Mouse (Mus musculus): ENCODE results near the gene Baiap2. TPM values are rescaled to one million over a fixed set of nuclear protein-coding genes. Genes with fewer than 3 reads are reported as not detected.

The Baiap2 gene
- polyA plus RNA-seq, 1 experiment from 2014 or later, result 12.0 TPM

DNA sequence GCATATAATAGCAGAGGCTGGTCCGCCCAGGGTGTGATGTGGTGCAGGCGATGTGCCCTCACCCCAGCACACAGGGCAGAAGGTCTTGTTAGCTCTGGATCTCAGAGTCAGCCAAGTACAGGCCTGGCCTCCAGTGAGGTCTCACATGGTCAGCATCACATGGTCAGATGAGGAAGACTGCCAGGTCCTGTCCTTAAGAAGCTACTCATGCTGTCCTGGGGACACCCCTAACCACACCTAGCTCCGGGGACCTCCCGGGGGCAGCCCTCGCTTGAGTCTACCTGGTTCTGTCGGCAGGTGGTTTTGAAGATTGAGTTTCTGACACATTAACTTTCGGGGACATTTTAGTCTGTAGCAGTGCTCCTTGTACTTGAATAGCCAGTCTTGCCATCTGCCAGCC lies 45.8 kb downstream of the Baiap2 start:
- Histone ChIP-seq H3K27ac (0 out of 2 replicates have a peak overlapping the region, but pooled peaks have one; percentile 52), H3K9me3 (no peaks in the 10 kb centered on the region), H3K36me3 (no peaks in the 10 kb centered on the region), H3K4me3 (replicated peaks) (no peak overlapping the region), H3K4me2 (replicated peaks) (no peak overlapping the region), H3K27me3 (replicated peaks) (no peaks in the 10 kb centered on the region), H3K4me1 (replicated peaks) (peaks cover 24% of the 10 kb centered on the region), H3K9ac (no peak overlapping the region)
- no peak for ATAC-seq
- whole genome bisulfite sequencing, result 88% methylated on average over 7 of the region's 7 CpGs

DNA sequence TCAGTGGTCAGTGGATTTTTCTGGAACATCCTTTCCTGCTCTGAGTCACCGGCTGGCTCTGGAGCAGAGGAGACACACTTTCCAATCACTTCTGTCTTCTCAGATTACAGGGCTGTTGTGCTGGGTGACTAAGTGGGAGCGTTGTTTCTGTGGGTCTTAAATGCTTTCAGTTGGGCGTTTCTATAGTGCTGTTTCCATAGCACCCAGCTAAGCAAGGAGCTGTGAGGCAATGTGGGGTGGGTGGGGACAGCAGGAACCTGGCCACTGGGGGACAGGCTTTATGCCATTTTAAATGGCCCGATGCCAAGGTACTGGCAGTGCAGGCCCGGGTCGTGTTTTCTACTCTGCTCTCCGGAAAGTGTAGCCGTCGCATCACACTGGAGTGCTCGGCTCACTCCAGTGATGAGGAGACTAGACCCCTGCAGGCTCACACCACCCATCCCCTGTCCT lies 46.6 kb downstream of the Baiap2 start:
- 31% methylated on average over 10 of the region's 10 CpGs for WGBS
- no peak overlapping the region for H3K9ac ChIP-seq
- peak overlapping the region; percentile 23; the same call in 1 of the 2 replicates for H3K4me2 ChIP-seq (replicated peaks)
- H3K27me3 ChIP-seq (replicated peaks), result no peaks in the 10 kb centered on the region
- no peaks in the 10 kb centered on the region for H3K9me3 ChIP-seq
- peak; percentile 57 for ATAC-seq
- no peaks in the 10 kb centered on the region for H3K36me3 ChIP-seq
- peaks cover 24% of the 10 kb centered on the region for H3K4me1 ChIP-seq (replicated peaks)
- H3K27ac ChIP-seq, result peak overlapping the region; percentile 52; the same call in 1 of the 2 replicates
- H3K4me3 ChIP-seq (replicated peaks), result no peak overlapping the region

DNA sequence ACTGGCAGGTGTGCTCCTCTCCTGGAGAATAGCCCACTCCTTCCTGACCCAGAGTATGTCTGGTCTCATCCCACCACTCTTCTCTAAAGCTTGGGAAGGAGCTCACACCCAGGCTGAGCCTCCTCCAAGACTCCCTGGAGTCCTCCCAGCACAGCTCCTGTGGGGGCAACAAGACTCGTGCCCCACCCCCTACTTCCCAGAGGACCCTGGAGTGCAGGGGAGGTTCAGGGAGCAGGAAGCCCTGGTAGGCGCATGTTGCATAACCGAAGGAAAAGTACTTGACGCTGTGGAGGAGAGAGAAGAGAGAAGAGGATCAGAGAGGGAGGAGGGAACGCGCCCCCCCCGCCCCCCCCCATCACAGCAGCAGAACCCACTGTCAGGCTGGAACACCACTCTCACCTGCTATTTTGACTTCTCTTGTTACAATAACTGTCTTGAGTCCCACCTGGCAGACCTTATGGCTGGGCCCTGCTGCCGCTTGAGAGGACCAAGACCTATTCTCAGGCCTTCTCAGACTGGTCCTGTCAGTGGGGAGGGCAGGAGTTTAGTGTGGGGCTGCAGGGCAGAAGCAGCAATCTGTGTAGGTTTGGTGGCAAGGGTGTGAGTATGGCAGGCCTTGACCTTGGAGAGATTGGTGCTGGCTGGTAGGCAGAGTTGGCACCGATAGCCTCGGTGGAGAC lies 48.2 kb downstream of the Baiap2 start:
- no peak overlapping the region for H3K4me3 ChIP-seq (replicated peaks)
- peak overlapping the region; percentile 48 for H3K4me2 ChIP-seq (replicated peaks)
- H3K36me3 ChIP-seq, result 0 out of 2 replicates have a peak, but pooled peaks cover 3% of the 10 kb centered on the region
- H3K9ac ChIP-seq, result 0 out of 2 replicates have a peak overlapping the region, but pooled peaks have one; percentile 23
- H3K9me3 ChIP-seq, result no peaks in the 10 kb centered on the region
- ATAC-seq, result peak; percentile 22; the same call in 1 of the 2 replicates
- peak overlapping the region; percentile 61; the same call in 1 of the 2 replicates for H3K27ac ChIP-seq
- 48% methylated on average over 10 of the region's 10 CpGs for WGBS
- H3K27me3 ChIP-seq (replicated peaks), result no peaks in the 10 kb centered on the region
- H3K4me1 ChIP-seq (replicated peaks), result peaks cover 24% of the 10 kb centered on the region

GRCm38 (mm10) chr11:119991338-119991678 lies 48.7 kb downstream of the Baiap2 start:
- peak; percentile 82 for ATAC-seq
- 0 out of 2 replicates have a peak overlapping the region, but pooled peaks have one; percentile 23 for H3K9ac ChIP-seq
- peak overlapping the region; percentile 61; the same call in 1 of the 2 replicates for H3K27ac ChIP-seq
- no peaks in the 10 kb centered on the region for H3K9me3 ChIP-seq
- 6% methylated on average over 10 of the region's 10 CpGs for WGBS
- H3K4me2 ChIP-seq (replicated peaks), result peak overlapping the region; percentile 48
- H3K36me3 ChIP-seq, result 0 out of 2 replicates have a peak, but pooled peaks cover 3% of the 10 kb centered on the region
- peaks cover 24% of the 10 kb centered on the region for H3K4me1 ChIP-seq (replicated peaks)
- no peak overlapping the region for H3K4me3 ChIP-seq (replicated peaks)
- H3K27me3 ChIP-seq (replicated peaks), result no peaks in the 10 kb centered on the region

DNA sequence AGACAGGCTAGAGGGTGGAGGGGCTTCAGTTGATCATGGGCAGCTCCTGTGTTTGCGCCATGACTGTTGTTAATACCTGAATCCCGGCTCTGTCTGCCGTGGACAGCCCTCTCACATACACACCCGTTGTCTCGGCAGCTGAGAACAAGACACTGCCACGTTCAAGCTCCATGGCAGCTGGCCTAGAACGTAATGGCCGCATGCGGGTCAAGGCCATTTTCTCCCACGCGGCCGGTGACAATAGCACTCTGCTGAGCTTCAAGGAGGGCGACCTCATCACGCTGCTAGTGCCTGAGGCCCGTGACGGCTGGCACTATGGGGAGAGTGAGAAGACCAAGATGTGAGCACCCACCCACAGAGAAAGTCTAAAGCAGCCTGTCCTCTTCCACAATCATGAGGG lies 54.8 kb downstream of the Baiap2 start:
- no peak overlapping the region for H3K27ac ChIP-seq
- no peak overlapping the region for H3K9ac ChIP-seq
- 86% methylated on average over 16 of the region's 16 CpGs for WGBS
- no peak for ATAC-seq
- no peak overlapping the region for H3K4me3 ChIP-seq (replicated peaks)
- H3K36me3 ChIP-seq, result 0 out of 2 replicates have a peak, but pooled peaks cover 3% of the 10 kb centered on the region
- H3K27me3 ChIP-seq (replicated peaks), result no peaks in the 10 kb centered on the region
- no peak overlapping the region for H3K4me2 ChIP-seq (replicated peaks)
- H3K4me1 ChIP-seq (replicated peaks), result no peaks in the 10 kb centered on the region
- H3K9me3 ChIP-seq, result no peaks in the 10 kb centered on the region

- 72% methylated on average over 5 of the region's 5 CpGs for WGBS
These were observed 59.5 kb downstream of the Baiap2 start for GRCm38 (mm10) chr11:120002041-120002440.

GRCm38 (mm10) chr11:120002634-120003220 lies 60.2 kb downstream of the Baiap2 start:
- no peak overlapping the region for H3K4me2 ChIP-seq (replicated peaks)
- no peaks in the 10 kb centered on the region for H3K9me3 ChIP-seq
- H3K9ac ChIP-seq, result no peak overlapping the region
- H3K4me1 ChIP-seq (replicated peaks), result no peaks in the 10 kb centered on the region
- no peak for ATAC-seq
- no peaks in the 10 kb centered on the region for H3K27me3 ChIP-seq (replicated peaks)
- no peaks in the 10 kb centered on the region for H3K36me3 ChIP-seq
- H3K4me3 ChIP-seq (replicated peaks), result no peak overlapping the region
- 88% methylated on average over 7 of the region's 7 CpGs for WGBS
- H3K27ac ChIP-seq, result no peak overlapping the region

More at GRCm38 (mm10) chr11:120002041-120002440, 59.5 kb downstream of the Baiap2 start:
- no peaks in the 10 kb centered on the region for H3K4me1 ChIP-seq (replicated peaks)
- H3K27me3 ChIP-seq (replicated peaks), result no peaks in the 10 kb centered on the region
- ATAC-seq, result no peak
- no peak overlapping the region for H3K4me2 ChIP-seq (replicated peaks)
- no peaks in the 10 kb centered on the region for H3K9me3 ChIP-seq
- no peak overlapping the region for H3K4me3 ChIP-seq (replicated peaks)
- H3K27ac ChIP-seq, result no peak overlapping the region
- H3K9ac ChIP-seq, result no peak overlapping the region
- H3K36me3 ChIP-seq, result no peaks in the 10 kb centered on the region

GRCm38 (mm10) chr11:120005434-120006317 lies 63.1 kb downstream of the Baiap2 start:
- H3K4me2 ChIP-seq (replicated peaks), result no peak overlapping the region
- H3K27ac ChIP-seq, result no peak overlapping the region
- no peak for ATAC-seq
- H3K4me1 ChIP-seq (replicated peaks), result no peaks in the 10 kb centered on the region
- H3K27me3 ChIP-seq (replicated peaks), result no peaks in the 10 kb centered on the region
- 88% methylated on average over 18 of the region's 18 CpGs for WGBS
- no peaks in the 10 kb centered on the region for H3K36me3 ChIP-seq
- no peaks in the 10 kb centered on the region for H3K9me3 ChIP-seq
- H3K4me3 ChIP-seq (replicated peaks), result no peak overlapping the region
- no peak overlapping the region for H3K9ac ChIP-seq

GRCm38 (mm10) chr11:120007496-120008080 lies 65.0 kb downstream of the Baiap2 start:
- no peak overlapping the region for H3K4me2 ChIP-seq (replicated peaks)
- no peaks in the 10 kb centered on the region for H3K36me3 ChIP-seq
- ATAC-seq, result no peak
- H3K27me3 ChIP-seq (replicated peaks), result peaks cover 12% of the 10 kb centered on the region
- H3K9me3 ChIP-seq, result no peaks in the 10 kb centered on the region
- 65% methylated on average over 4 of the region's 4 CpGs for WGBS
- no peak overlapping the region for H3K4me3 ChIP-seq (replicated peaks)
- 0 out of 2 replicates have a peak, but pooled peaks cover 2% of the 10 kb centered on the region for H3K4me1 ChIP-seq (replicated peaks)
- no peak overlapping the region; the same call in 1 of the 2 replicates for H3K9ac ChIP-seq
- no peak overlapping the region for H3K27ac ChIP-seq

DNA sequence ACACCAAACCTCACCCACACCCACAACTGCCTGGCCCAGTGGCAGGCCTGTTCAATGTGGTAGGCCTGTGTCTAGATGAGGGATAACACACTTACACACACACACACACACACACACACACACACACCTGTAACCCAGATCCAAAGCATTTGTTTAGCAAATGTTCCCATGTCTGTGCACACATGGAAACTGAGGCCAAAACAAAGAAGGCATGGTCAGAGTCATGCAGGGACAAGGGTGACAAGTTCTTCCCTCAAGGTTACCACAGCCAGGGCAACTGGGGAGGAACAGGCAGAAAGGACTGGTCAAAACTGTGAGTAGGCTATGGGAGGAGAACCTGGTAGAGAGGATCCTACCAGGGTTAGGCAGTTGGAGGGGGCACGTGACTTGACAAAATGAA lies 65.9 kb downstream of the Baiap2 start:
- H3K4me1 ChIP-seq (replicated peaks), result peaks cover 6% of the 10 kb centered on the region; the same call in 1 of the 2 replicates
- no peak overlapping the region for H3K4me2 ChIP-seq (replicated peaks)
- no peak overlapping the region for H3K9ac ChIP-seq
- no peak overlapping the region for H3K27ac ChIP-seq
- H3K36me3 ChIP-seq, result no peaks in the 10 kb centered on the region
- H3K9me3 ChIP-seq, result no peaks in the 10 kb centered on the region
- no peak overlapping the region for H3K4me3 ChIP-seq (replicated peaks)
- peaks cover 14% of the 10 kb centered on the region for H3K27me3 ChIP-seq (replicated peaks)
- WGBS, result 93% methylated on average over 1 of the region's 1 CpGs
- ATAC-seq, result no peak

- H3K4me3 ChIP-seq (replicated peaks), result no peak overlapping the region
- no peak overlapping the region for H3K27ac ChIP-seq
- peaks cover 14% of the 10 kb centered on the region for H3K27me3 ChIP-seq (replicated peaks)
- 88% methylated on average over 8 of the region's 8 CpGs for WGBS
- no peak for ATAC-seq
- H3K9me3 ChIP-seq, result no peaks in the 10 kb centered on the region
- no peaks in the 10 kb centered on the region for H3K36me3 ChIP-seq
- no peak overlapping the region for H3K4me2 ChIP-seq (replicated peaks)
- H3K9ac ChIP-seq, result no peak overlapping the region
- peaks cover 7% of the 10 kb centered on the region; the same call in 1 of the 2 replicates for H3K4me1 ChIP-seq (replicated peaks)
These were observed 66.4 kb downstream of the Baiap2 start for GRCm38 (mm10) chr11:120008956-120009355.
